Mouse (Mus musculus): Measurements from ENCODE around the gene Tsfm.

The Tsfm gene

DNA sequence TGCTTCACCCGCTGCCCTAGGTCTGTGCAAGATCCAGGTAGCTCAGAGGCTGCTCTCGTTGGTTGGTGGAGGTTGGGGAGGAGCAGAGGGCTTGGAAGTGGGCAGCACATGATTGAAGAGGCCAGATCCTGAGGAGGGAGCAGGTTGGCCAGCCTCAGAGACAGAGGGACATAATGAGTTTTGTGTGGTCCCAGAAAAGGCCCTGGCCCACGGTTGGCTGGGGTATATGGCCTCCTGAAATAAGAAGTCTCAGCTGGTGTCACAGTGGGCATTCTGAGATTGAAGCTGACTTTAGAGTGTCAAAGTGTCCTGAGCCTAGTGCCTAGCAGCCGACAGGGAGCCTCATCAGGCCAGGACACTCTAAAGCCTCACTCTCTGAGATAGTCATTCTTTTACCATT lies 45.5 kb downstream of the Tsfm start:
- DNase-seq = no peak

GRCm38 (mm10) chr10:126984189-126985004 lies 46.2 kb downstream of the Tsfm start:
- peak; percentile 65 for DNase-seq

- no peak for DNase-seq
Observed at GRCm38 (mm10) chr10:126983193-126983725, 47.4 kb downstream of the Tsfm start.

DNA sequence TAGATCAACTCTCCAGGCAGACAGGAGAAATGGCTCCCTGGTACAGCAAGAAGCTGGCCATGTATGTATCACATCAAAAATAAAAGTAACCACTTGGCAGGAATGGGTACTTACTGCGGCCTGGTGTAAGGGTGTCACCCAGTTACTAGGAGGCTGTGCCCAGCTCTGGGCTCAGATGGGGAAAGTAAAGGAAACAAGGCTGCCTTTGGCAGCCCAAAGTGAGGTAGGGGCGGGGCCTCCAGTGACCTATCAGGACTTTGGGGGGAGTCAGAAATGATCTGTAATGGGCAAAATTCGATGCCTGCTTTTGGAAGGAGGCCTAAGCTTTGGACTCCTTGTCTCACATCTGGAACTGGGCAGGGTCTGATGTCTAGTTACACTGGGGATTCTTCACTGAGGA lies 48.9 kb downstream of the Tsfm start:
- DNase-seq = no peak

GRCm38 (mm10) chr10:126980933-126981530 lies 49.6 kb downstream of the Tsfm start:
- DNase-seq = no peak

GRCm38 (mm10) chr10:126980221-126980932 lies 50.3 kb downstream of the Tsfm start:
- peak; percentile 76 for DNase-seq

- DNase-seq = peak; percentile 51
Observed at GRCm38 (mm10) chr10:126979636-126980151, 50.9 kb downstream of the Tsfm start.

- DNase-seq = peak; percentile 75
Observed at GRCm38 (mm10) chr10:126979121-126979635, 51.5 kb downstream of the Tsfm start.

- peak; percentile 100 for DNase-seq
Observed at GRCm38 (mm10) chr10:126978277-126978994, 52.2 kb downstream of the Tsfm start, which contains the start of gene Ctdsp2. TSS of gene Ctdsp2 (plus strand) at chr10:126978717.

GRCm38 (mm10) chr10:126977076-126977475 lies 53.6 kb downstream of the Tsfm start:
- DNase-seq = no peak

GRCm38 (mm10) chr10:126975706-126976105 lies 54.9 kb downstream of the Tsfm start:
- no peak for DNase-seq

DNA sequence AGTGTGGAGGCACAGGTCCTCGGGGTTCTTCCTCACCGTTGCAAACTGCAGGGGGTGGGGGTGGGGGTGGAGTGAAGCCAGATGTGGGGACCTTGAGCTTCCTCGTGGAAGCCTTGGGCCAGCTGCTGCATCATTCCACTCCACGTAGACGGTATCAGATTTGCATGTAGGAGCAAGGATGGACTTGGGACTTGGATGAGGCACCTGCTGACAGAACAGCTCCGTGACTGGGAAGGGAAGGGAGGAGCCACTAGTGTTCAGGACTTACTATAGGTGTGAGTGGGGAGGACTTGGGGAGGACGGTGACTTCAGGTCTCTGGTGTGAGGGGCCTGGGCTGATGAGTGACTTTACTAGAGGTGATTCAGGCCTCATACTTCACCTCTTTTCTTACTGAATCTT lies 57.7 kb downstream of the Tsfm start:
- DNase-seq = no peak

DNA sequence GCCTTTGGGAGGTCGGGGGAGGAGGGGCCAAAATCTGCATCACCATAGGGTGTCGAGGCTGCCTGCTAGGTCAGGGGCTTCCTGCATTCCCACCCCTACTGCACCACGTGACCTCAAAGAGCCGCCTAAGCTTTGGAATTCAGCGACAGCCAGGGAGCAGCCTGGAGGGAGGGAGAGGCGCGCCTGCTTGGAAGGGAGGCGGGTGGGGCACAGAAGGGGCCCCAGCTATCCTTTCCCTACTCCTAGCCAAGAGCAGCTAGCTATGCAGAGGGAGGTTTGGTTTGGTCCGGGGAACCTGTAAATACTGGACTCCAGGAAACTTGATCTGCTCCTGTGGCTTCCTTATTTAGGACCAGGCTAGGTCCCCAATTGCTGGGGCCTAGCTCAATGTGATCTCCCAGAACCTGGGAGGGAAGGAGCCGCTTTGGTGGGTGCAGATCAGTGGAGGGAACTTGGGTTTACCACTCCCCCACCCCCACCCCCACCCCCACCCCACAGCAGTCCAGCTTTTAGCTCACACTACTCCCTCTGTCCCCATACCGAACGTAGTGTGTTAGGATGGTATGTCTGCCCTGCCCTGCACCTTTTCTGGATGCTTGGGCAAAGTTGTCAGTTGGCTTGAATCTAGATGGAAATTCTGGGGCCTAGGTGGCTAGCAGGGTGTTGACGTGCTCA lies 58.5 kb downstream of the Tsfm start:
- peak; percentile 64 for DNase-seq

- no peak for DNase-seq
Observed at GRCm38 (mm10) chr10:126971363-126972050, 59.1 kb downstream of the Tsfm start.

DNA sequence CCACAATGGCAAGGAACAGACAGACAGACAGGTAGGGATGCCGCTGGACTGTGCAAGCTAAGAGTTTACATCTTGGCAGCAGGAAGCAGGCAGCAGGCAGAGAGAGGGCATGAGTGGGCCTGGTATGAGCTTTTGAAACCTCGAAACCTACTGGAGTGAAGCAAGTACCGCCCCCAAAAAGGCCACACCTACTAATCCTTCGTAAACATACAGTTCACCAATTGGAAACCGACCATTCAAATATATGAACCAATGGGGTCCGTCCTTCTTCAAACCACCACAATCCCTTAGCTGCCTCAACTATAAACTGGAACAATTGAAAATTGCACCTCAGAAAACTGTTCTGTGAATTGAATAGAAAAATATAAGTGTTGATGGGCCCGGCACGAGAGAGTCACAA lies 66.8 kb downstream of the Tsfm start:
- DNase-seq = no peak

- peak; percentile 28 for DNase-seq
Observed at GRCm38 (mm10) chr10:126962966-126963330, 67.7 kb downstream of the Tsfm start.

GRCm38 (mm10) chr10:126962271-126962965 lies 68.2 kb downstream of the Tsfm start:
- DNase-seq = peak; percentile 62

DNA sequence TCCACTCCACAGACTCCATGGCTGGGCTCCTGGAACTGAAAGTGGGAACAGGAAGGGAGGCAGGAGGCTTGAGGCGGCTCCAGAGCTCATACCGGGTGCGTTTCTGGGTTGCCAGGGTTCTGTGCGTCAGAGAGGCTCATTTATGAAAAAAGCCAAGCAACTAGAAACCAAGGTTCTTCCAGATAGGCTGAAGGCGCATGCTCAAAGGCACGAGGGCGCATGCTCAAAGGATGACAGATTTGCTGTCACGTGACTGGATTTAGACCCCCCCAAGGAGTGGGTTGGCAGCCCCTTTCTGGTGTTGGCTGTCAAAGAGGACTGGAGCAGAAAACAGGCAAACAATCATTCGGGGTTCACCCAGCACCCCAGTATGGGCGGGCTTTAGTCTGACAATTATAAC lies 68.9 kb downstream of the Tsfm start:
- peak; percentile 27 for DNase-seq
